Mouse (Mus musculus) liver, adult (tissue): ENCODE measurements around the gene Tbc1d15.

Experiments
- GATA4 ChIP-seq: IDR thresholded peaks from 2 replicates; pipeline ENCODE4 v1.6.1; 2014; ENCODE audit warnings: mild to moderate bottlenecking, low read length; ENCODE audit not compliant: insufficient replicate concordance

Tbc1d15 gene

DNA sequence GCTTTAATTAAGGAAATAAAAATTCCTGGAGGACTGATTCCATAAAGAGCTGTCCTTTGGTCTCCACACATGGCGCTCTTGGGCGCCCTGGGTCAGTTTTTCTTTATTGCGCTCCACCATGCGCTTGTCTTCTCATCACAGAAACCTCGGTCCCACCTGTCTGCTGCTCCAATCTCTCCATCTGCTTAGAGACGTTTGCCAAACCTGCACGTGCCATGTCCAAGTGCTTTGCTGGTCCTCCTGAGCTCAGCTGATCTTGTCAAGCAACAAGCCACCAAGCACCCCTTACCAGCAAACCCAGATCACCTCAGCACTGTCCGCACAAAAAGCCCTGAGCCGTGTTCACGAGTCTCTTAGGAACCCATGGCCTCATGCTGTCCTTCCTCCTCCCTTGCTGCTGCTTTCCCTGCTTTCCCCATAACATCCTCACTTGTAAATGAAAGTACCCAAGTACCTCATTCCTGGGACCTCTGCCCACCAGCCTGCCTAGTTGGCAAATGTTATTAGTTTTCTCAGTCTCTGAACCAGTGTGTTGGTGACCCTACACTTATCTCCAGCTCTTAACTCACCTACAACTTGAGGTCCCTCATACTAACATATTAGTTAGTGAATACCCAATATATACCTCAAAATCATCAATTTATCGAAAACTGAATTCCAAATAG, 38.2 kb downstream of the Tbc1d15 start:
- no peak for TF ChIP-seq GATA4

- no peak for TF ChIP-seq GATA4
Measured at GRCm38 (mm10) chr10:115205825-115206224, 45.4 kb downstream of the Tbc1d15 start.

- peak; percentile 50; the same call in 1 of the 2 replicates for TF ChIP-seq GATA4
Measured at GRCm38 (mm10) chr10:115205284-115205683, 46.0 kb downstream of the Tbc1d15 start.

- TF ChIP-seq GATA4 = no peak
Measured at GRCm38 (mm10) chr10:115191214-115191613, 60.1 kb downstream of the Tbc1d15 start.

DNA sequence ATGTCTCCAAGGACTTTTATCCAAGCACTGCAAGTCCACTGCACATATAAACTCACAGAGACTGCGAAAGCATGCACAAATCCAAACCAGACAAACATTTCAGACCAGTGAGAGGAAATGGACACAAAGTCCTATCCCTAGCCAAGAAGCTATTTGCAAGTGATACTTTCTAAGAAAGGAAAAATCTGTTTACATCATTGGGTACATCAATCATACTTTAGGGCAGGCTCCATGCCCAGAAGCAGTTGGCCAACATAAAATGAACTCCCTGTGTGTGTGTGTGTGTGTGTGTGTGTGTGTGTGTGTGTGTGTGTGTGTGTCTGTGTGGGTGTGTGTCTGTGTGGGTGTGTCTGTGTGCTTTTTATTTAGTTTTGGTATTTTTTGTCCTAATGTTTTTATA, 63.9 kb downstream of the Tbc1d15 start:
- TF ChIP-seq GATA4 = no peak

- TF ChIP-seq GATA4 = no peak
Measured at GRCm38 (mm10) chr10:115184697-115185096, 66.6 kb downstream of the Tbc1d15 start, which contains the start of gene Tph2. TSS of gene Tph2 (minus strand) at chr10:115185022.

DNA sequence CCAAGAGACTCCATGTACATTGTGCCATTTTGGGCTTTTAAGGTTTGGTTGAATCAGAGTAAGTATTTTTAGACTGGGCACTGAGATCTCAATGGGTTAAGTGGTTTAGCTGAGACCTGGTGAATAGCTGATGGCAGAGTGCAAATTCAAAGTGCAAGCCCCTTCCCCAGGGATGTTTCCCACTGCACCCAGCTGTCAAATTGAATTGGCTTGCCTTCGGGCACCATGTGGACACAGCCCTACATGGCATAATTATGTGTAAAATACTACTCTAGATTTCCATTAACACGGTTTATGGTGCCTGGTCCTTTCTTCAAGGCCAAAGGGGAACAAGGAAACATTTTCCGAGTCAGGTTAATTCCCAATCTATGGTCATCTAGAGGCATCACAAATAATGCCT, 70.2 kb downstream of the Tbc1d15 start:
- TF ChIP-seq GATA4 = no peak

DNA sequence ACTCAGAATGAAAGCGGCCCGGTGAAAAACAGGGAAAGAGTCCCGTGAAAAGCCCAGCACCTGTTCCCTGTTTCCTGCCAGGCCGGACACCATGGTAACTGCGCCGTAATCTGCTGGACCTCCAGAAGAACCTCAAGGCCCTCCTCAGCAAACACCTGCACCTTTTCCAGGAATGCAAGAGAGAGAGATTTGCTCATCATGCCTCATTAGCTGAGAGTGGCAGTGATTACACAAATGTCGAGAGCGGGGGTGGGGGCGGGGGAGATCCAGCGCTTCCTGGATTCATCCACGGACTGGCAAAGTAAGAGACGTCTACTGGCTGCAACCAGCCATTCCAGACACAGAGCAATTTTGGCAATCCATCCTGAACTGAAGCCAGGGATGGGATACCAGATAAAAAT, 75.7 kb downstream of the Tbc1d15 start:
- TF ChIP-seq GATA4 = no peak

- TF ChIP-seq GATA4 = no peak
Measured at GRCm38 (mm10) chr10:115173336-115173735, 77.9 kb downstream of the Tbc1d15 start.

GRCm38 (mm10) chr10:115171351-115171818, 79.9 kb downstream of the Tbc1d15 start:
- TF ChIP-seq GATA4 = no peak

- no peak for TF ChIP-seq GATA4
Measured at GRCm38 (mm10) chr10:115170496-115171350, 80.5 kb downstream of the Tbc1d15 start.

- TF ChIP-seq GATA4 = no peak
Measured at GRCm38 (mm10) chr10:115169410-115169809, 81.9 kb downstream of the Tbc1d15 start.

DNA sequence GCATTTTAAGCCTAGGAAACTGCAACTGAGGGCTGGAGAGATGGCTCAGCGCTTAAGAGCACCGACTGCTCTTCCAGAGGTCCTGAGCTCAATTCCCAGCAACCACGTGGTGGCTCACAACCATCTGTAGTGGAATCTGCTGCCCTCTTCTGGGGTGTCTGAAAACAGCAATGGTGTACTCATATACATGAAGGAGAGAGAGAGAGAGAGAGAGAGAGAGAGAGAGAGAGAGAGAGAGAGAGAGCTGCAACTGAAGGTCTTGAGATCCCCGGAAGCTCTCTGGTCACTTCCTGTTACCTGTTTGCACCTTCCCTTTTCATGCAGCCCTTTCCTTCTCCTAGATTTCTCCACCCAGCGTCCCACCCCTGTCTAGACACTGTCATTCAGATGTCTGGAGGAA, 91.0 kb downstream of the Tbc1d15 start:
- no peak for TF ChIP-seq GATA4
